Mouse (Mus musculus): Measurements from ENCODE around the gene Syt8. TPM values are rescaled to one million over a fixed set of nuclear protein-coding genes. Genes with fewer than 3 reads are reported as not detected.

The Syt8 gene
- polyA plus RNA-seq, 1 experiment = 2.5 TPM

DNA sequence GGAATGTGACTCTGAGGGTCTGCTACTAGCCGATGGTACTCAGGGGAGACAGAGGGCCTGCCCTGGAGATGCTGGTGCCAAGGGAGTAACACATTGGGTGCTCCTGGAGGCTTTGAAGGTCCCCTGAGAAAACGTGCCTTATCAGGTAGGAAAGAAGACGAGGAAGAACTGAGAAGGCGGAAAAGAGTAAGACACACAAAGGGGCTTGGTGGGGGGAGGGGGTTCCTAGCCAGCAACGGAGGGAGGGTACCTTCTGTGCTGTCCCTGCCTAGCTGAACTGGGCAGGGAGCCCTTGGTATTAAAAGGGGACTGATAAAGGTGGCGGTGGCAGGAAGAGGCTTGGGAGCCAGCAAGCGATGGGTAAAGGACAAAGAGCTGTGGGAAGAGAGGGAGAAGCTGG lies 41.0 kb downstream of the Syt8 start:
- no peak for TF ChIP-seq POLR2A (IDR thresholded peaks at IDR 0.05; ENCODE audit: borderline replicate concordance, control insufficient read depth, low read depth, low read length)
- TF ChIP-seq CTCF (IDR thresholded peaks at IDR 0.05; ENCODE audit: control insufficient read depth, insufficient read depth, low read length) = no peak
- Histone ChIP-seq H3K27ac (ENCODE audit: control insufficient read depth, insufficient read depth, low read depth, low read length, poor library complexity) (no peak overlapping the region), H3K4me3 (replicated peaks; ENCODE audit: control insufficient read depth, low read depth, low read length) (no peak overlapping the region), H3K4me1 (ENCODE audit: control insufficient read depth, insufficient read depth, low read length) (no peaks in the 10 kb centered on the region; the same call in none of the 2 replicates)
- 75% methylated on average over 7 of the region's 7 CpGs for WGBS

DNA sequence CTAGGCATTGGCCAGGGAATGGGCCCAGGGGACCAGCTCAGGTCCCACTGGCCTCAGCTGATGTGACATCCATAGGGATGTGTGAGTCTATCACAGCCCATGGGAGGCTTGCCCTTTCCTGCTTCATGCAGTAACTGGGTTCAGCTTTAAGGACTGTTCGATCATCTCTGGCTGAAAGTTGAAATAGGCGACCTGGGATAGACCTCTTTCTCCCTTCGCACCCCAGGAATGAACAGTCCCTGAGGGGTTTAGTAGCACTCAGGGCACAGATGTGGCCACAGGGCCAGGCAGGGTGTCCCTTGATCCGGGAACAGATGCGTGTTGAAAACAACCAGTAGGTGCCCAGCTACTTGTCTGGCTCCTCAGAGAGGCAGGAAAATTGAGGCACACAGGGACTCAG lies 41.6 kb downstream of the Syt8 start:
- H3K4me1 ChIP-seq (ENCODE audit: control insufficient read depth, insufficient read depth, low read length) = no peaks in the 10 kb centered on the region; the same call in none of the 2 replicates
- H3K4me3 ChIP-seq (replicated peaks; ENCODE audit: control insufficient read depth, low read depth, low read length) = no peak overlapping the region
- TF ChIP-seq CTCF (IDR thresholded peaks at IDR 0.05; ENCODE audit: control insufficient read depth, insufficient read depth, low read length) (no peak), POLR2A (IDR thresholded peaks at IDR 0.05; ENCODE audit: borderline replicate concordance, control insufficient read depth, low read depth, low read length) (no peak)
- 74% methylated on average over 5 of the region's 5 CpGs for WGBS
- H3K27ac ChIP-seq (ENCODE audit: control insufficient read depth, insufficient read depth, low read depth, low read length, poor library complexity) = no peak overlapping the region

DNA sequence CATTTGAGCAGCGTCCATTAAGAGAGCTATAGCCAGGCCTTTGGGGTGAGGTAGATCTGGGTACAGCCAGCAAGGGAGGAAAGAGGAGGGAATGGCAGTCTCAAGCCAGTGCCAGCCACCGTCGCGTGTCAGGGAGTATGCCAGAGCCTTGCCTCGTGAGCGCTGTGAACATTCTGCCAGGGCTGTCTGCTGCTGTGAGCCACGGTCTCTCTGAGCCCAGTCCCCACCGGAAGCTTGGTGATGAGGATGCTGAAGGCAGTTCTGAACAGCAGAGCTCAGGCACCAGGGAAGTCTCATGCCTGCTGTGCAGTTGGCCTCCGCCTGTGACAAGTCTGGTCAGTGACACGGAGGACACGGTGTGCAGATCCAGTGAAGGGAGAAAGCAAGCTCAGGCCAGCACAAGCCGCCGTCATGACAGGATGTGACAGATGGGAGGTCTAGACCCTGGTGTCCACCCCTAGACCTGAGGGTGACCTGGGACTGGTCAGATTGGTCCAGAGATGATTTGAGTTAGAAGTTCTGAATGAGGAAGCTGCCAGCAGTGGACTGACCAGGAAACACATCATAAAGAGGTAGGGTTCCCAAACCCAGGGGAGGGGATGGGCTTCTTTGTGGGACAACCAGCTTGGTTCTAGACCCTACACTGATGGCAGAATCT lies 42.3 kb downstream of the Syt8 start:
- Histone ChIP-seq H3K4me1 (ENCODE audit: control insufficient read depth, insufficient read depth, low read length) (no peaks in the 10 kb centered on the region; the same call in 1 of the 2 replicates), H3K27ac (ENCODE audit: control insufficient read depth, insufficient read depth, low read depth, low read length, poor library complexity) (no peak overlapping the region), H3K4me3 (replicated peaks; ENCODE audit: control insufficient read depth, low read depth, low read length) (no peak overlapping the region)
- 86% methylated on average over 13 of the region's 13 CpGs for WGBS
- TF ChIP-seq CTCF (IDR thresholded peaks at IDR 0.05; ENCODE audit: control insufficient read depth, insufficient read depth, low read length) (no peak), POLR2A (IDR thresholded peaks at IDR 0.05; ENCODE audit: borderline replicate concordance, control insufficient read depth, low read depth, low read length) (no peak)

DNA sequence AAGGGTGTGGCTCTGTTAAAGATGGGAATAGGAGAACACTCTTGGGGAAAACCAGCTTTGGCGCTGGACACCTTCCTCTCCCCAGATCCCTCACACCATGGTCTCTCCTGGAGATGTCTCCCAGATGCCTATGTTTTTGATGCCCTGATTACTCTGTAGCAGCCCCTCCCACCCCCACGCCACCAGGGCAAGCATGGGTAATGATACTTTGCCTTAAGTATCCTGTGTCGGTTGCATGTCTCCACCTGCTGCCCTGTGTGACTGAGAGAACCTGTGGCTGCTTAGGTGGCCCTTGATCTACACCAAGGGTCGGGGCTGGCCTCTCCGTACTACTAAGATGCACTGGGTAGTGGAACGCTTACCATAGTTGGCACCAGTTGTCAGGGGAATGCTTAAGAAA lies 43.4 kb downstream of the Syt8 start:
- TF ChIP-seq CTCF (IDR thresholded peaks at IDR 0.05; ENCODE audit: control insufficient read depth, insufficient read depth, low read length) = no peak
- WGBS = 80% methylated on average over 6 of the region's 6 CpGs

DNA sequence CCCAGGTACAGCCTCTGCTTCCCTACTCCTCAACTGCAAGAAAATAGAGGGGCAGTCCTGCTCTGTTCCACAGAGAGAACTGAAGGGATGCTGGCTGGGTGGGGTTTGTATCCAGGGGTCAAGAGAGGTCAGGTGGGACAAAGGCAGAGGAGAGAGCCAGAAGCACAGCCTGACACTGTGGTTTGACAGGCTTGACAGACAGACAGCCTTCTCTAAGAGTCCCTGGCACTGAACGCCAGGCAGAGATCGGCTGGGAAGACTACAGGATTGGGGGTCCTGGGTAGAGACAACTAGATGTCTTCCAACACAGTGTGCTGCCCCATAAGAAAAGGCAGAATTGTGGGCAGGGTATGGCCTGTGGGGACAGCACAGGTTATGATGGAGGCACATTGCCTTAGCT lies 43.9 kb downstream of the Syt8 start:
- no peak overlapping the region for H3K27ac ChIP-seq (ENCODE audit: control insufficient read depth, insufficient read depth, low read depth, low read length, poor library complexity)
- TF ChIP-seq CTCF (IDR thresholded peaks at IDR 0.05; ENCODE audit: control insufficient read depth, insufficient read depth, low read length) = no peak
- no peak for TF ChIP-seq POLR2A (IDR thresholded peaks at IDR 0.05; ENCODE audit: borderline replicate concordance, control insufficient read depth, low read depth, low read length)
- no peaks in the 10 kb centered on the region; the same call in 1 of the 2 replicates for H3K4me1 ChIP-seq (ENCODE audit: control insufficient read depth, insufficient read depth, low read length)
- no peak overlapping the region for H3K4me3 ChIP-seq (replicated peaks; ENCODE audit: control insufficient read depth, low read depth, low read length)
- 66% methylated on average over 2 of the region's 2 CpGs for WGBS

More for the DNA sequence above, 43.4 kb downstream of the Syt8 start:
- no peaks in the 10 kb centered on the region; the same call in 1 of the 2 replicates for H3K4me1 ChIP-seq (ENCODE audit: control insufficient read depth, insufficient read depth, low read length)
- no peak overlapping the region for H3K4me3 ChIP-seq (replicated peaks; ENCODE audit: control insufficient read depth, low read depth, low read length)
- H3K27ac ChIP-seq (ENCODE audit: control insufficient read depth, insufficient read depth, low read depth, low read length, poor library complexity) = no peak overlapping the region

DNA sequence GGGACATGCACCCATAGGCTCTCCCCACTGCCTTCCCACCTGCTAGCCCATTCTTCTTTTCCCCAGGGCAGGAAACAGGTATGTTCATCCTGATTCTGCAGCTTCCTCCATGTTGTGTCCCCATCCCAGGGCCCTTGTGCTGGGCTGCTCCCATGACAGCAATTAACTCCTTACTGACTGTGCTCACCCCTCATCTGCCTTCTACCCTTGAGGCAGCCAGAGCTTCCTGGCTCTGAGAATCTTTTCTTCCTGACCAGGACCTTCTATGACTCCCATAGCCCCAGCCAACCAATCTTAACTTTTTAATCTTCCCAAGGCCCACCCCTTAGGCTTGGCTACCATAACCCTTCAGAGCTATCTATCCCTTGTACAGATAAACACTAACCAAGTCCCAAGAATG lies 44.7 kb downstream of the Syt8 start:
- Histone ChIP-seq H3K27ac (ENCODE audit: control insufficient read depth, insufficient read depth, low read depth, low read length, poor library complexity) (no peak overlapping the region), H3K4me1 (ENCODE audit: control insufficient read depth, insufficient read depth, low read length) (no peaks in the 10 kb centered on the region; the same call in 1 of the 2 replicates), H3K4me3 (replicated peaks; ENCODE audit: control insufficient read depth, low read depth, low read length) (no peak overlapping the region)
- TF ChIP-seq POLR2A (IDR thresholded peaks at IDR 0.05; ENCODE audit: borderline replicate concordance, control insufficient read depth, low read depth, low read length) (no peak), CTCF (IDR thresholded peaks at IDR 0.05; ENCODE audit: control insufficient read depth, insufficient read depth, low read length) (no peak)

DNA sequence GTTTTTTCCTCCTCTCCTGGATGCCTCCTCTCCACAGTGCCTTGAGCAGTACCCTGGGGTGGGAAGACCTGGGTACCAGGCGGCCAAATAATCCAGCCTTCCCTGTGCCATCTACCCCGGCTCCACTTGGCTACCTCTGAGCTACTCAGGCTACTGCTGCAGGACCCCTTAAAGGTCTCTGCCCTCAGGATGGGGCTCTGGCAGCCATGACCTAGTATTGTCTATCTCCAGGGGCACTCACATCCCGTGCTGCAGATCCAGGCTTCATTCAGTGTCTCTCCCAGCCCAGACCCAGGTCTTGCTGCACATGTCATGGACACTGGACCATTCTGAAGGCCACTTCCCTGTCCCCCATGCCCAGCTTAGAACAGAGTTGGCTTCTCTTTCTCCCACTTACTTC lies 45.2 kb downstream of the Syt8 start:
- Histone ChIP-seq H3K27ac (ENCODE audit: control insufficient read depth, insufficient read depth, low read depth, low read length, poor library complexity) (no peak overlapping the region), H3K4me1 (ENCODE audit: control insufficient read depth, insufficient read depth, low read length) (no peaks in the 10 kb centered on the region; the same call in 1 of the 2 replicates), H3K4me3 (replicated peaks; ENCODE audit: control insufficient read depth, low read depth, low read length) (no peak overlapping the region)
- WGBS = 77% methylated on average over 3 of the region's 3 CpGs
- TF ChIP-seq CTCF (IDR thresholded peaks at IDR 0.05; ENCODE audit: control insufficient read depth, insufficient read depth, low read length) = no peak
- no peak for TF ChIP-seq POLR2A (IDR thresholded peaks at IDR 0.05; ENCODE audit: borderline replicate concordance, control insufficient read depth, low read depth, low read length)

DNA sequence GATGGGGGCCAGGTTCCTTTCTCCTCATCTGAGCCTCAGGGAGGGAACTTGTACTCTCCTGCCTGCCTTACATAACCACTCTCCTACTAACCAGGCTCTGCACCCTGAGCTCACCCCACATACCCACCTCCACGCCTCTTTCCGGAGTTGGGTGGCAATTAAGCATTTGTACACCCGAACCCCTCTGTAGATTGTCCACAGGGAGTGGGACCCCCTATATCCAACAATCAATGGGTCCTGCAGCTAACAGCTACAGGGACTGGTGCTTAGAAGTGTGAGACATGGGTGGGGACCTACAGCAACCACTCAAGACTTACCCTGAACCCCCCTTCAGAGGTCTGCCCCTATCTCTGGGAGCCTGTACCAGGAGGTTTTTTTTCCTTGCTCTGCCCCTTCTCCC lies 46.0 kb downstream of the Syt8 start:
- TF ChIP-seq POLR2A (IDR thresholded peaks at IDR 0.05; ENCODE audit: borderline replicate concordance, control insufficient read depth, low read depth, low read length) (no peak), CTCF (IDR thresholded peaks at IDR 0.05; ENCODE audit: control insufficient read depth, insufficient read depth, low read length) (no peak)
- WGBS = 73% methylated on average over 3 of the region's 3 CpGs
- Histone ChIP-seq H3K4me3 (replicated peaks; ENCODE audit: control insufficient read depth, low read depth, low read length) (no peak overlapping the region), H3K27ac (ENCODE audit: control insufficient read depth, insufficient read depth, low read depth, low read length, poor library complexity) (no peak overlapping the region), H3K4me1 (ENCODE audit: control insufficient read depth, insufficient read depth, low read length) (no peaks in the 10 kb centered on the region; the same call in 1 of the 2 replicates)

DNA sequence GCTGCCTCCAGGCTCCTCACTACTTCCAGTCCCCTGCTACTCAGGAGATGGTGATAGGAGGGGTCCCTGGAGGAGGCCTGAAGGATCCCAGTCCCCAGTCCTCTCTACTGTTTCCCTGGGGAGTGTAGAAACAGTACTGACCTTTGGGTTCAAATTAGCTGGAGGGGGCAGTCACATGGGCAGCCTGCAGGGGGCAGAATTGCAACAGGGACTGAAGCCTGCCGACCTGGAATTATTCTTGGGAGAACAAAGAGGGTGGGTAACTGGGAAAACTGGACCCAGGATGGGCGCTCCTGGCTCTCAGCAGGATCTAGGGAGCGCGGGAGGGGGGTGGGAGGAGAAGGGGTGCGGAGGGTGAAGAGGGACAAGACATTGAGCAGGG lies 46.5 kb downstream of the Syt8 start:
- Histone ChIP-seq H3K27ac (ENCODE audit: control insufficient read depth, insufficient read depth, low read depth, low read length, poor library complexity) (no peak overlapping the region), H3K4me3 (replicated peaks; ENCODE audit: control insufficient read depth, low read depth, low read length) (no peak overlapping the region), H3K4me1 (ENCODE audit: control insufficient read depth, insufficient read depth, low read length) (no peaks in the 10 kb centered on the region; the same call in 1 of the 2 replicates)
- TF ChIP-seq CTCF (IDR thresholded peaks at IDR 0.05; ENCODE audit: control insufficient read depth, insufficient read depth, low read length) (peak; percentile 46), POLR2A (IDR thresholded peaks at IDR 0.05; ENCODE audit: borderline replicate concordance, control insufficient read depth, low read depth, low read length) (no peak)
- WGBS = 23% methylated on average over 5 of the region's 5 CpGs
